Comparison of ENCODE assay signal across 11 mouse cellular contexts in the genomic region with DNA sequence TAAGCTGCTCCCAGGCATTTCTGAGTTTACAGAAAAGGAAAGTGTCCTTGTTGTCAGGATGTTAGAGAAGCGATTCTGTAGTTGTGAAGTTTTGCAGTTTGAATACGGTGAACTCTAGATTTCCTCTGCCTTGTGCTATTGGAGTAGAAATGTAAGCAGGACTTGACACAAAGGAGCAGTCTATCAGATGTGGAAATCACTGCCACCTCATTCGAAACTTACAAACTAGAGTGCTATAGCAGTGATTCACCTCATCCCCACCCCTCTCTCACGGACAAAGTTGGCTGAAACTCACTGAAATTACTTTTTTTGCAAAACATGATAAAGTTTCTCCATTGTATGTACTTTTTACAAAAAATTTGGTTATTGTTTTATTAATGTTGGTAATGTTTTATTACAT. TPM values are rescaled to one million over a fixed set of nuclear protein-coding genes. Genes with fewer than 3 reads are reported as not detected.
DNase-seq lines count a peak whose midpoint lies in the region; ATAC-seq and TF ChIP-seq lines count a peak whose summit lies in the region.
"Had no signal": no experiment of that assay in that cellular context is flagged by ENCODE, and none has a peak within 500 bp of the region (broad histone marks: within the 10 kb centered on the region; RNA-seq: fewer than 3 reads in every experiment).

No protein-coding gene starts in this region.

- no peak for ATAC-seq in kidney, embryonic 14.5 days (ENCODE audit: low FRiP score, low TSS enrichment)
- no peak for ATAC-seq in embryonic facial prominence, embryonic 13.5 days (ENCODE audit: insufficient number of reproducible peaks, insufficient read depth, low FRiP score, low TSS enrichment, low read depth)
- ATAC-seq: Patski had no signal

- H3K27me3 ChIP-seq in kidney, embryonic 14.5 days (ENCODE audit: control insufficient read depth, insufficient read depth, low read length) = no peaks in the 10 kb centered on the region
- no peaks in the 10 kb centered on the region for H3K27me3 ChIP-seq in kidney, adult 2 months (replicated peaks; ENCODE audit: control insufficient read depth, insufficient read depth, low read length)
- peaks cover 4% of the 10 kb centered on the region; the same call in 1 of the 2 replicates for H3K27me3 ChIP-seq in embryonic facial prominence, embryonic 13.5 days
- no peaks in the 10 kb centered on the region for H3K27me3 ChIP-seq in limb, embryonic 10.5 days (ENCODE audit: low read depth, poor library complexity, severe bottlenecking)
- no peaks in the 10 kb centered on the region for H3K27me3 ChIP-seq in myocyte (ENCODE audit: control insufficient read depth, insufficient read depth, insufficient read length)
- H3K27me3 ChIP-seq: Patski had no signal

- no peaks in the 10 kb centered on the region for H3K36me3 ChIP-seq in kidney, embryonic 14.5 days (ENCODE audit: control insufficient read depth, insufficient read depth, low read length)
- no peaks in the 10 kb centered on the region for H3K36me3 ChIP-seq in kidney, adult 2 months (ENCODE audit: control insufficient read depth, insufficient read depth, low read length)
- H3K36me3 ChIP-seq in embryonic facial prominence, embryonic 13.5 days = 0 out of 2 replicates have a peak, but pooled peaks cover 4% of the 10 kb centered on the region
- H3K36me3 ChIP-seq in limb, embryonic 10.5 days = no peaks in the 10 kb centered on the region
- no peaks in the 10 kb centered on the region for H3K36me3 ChIP-seq in myocyte (ENCODE audit: control insufficient read depth, insufficient read depth)

- peaks cover 15% of the 10 kb centered on the region for H3K4me1 ChIP-seq in kidney, embryonic 14.5 days (ENCODE audit: control insufficient read depth, insufficient read depth, low read length)
- H3K4me1 ChIP-seq in kidney, adult 2 months (ENCODE audit: control insufficient read depth, insufficient read depth, low read length) = peaks cover 18% of the 10 kb centered on the region
- peaks cover 12% of the 10 kb centered on the region for H3K4me1 ChIP-seq in embryonic facial prominence, embryonic 13.5 days
- peaks cover 17% of the 10 kb centered on the region for H3K4me1 ChIP-seq in limb, embryonic 10.5 days

- TF ChIP-seq POLR2A in kidney, adult 2 months (IDR thresholded peaks at IDR 0.05; ENCODE audit: low read depth, low read length) = no peak
- no peak for TF ChIP-seq POLR2A in myocyte (IDR thresholded peaks at IDR 0.05; ENCODE audit: insufficient read length, low read depth)

- WGBS in kidney, embryonic 14.5 days = 86% methylated on average over 4 of the region's 4 CpGs
- WGBS in kidney, adult 2 months = 75% methylated on average over 4 of the region's 4 CpGs
- 79% methylated on average over 4 of the region's 4 CpGs for WGBS in embryonic facial prominence, embryonic 13.5 days
- 84% methylated on average over 4 of the region's 4 CpGs for WGBS in limb, embryonic 10.5 days

- TF ChIP-seq CTCF in kidney, adult 2 months (conservative IDR thresholded peaks at IDR 0.05; ENCODE audit: insufficient read depth, insufficient read length, low read depth, low read length) = no peak

- H3K79me2 ChIP-seq in myocyte (ENCODE audit: control insufficient read depth, insufficient read depth) = peaks cover 63% of the 10 kb centered on the region

- H3K4me2 ChIP-seq in kidney, embryonic 14.5 days (replicated peaks; ENCODE audit: low read depth, low read length) = peak overlapping the region; percentile 46; the same call in 1 of the 2 replicates
- peak overlapping the region; percentile 90 for H3K4me2 ChIP-seq in embryonic facial prominence, embryonic 13.5 days
- H3K4me2 ChIP-seq in myocyte (ENCODE audit: low read depth) = peak overlapping the region; percentile 98

- no peak overlapping the region for H3K27ac ChIP-seq in kidney, embryonic 14.5 days (ENCODE audit: low read depth, low read length)
- H3K27ac ChIP-seq in kidney, adult 2 months (ENCODE audit: insufficient read depth, low read depth, low read length) = no peak overlapping the region
- H3K27ac ChIP-seq in embryonic facial prominence, embryonic 13.5 days = no peak overlapping the region
- no peak overlapping the region for H3K27ac ChIP-seq in limb, embryonic 10.5 days

- no peak overlapping the region for H3ac ChIP-seq in myocyte (ENCODE audit: control insufficient read depth, insufficient read length)

- no peak overlapping the region for H3K9ac ChIP-seq in kidney, embryonic 14.5 days (ENCODE audit: low read depth, low read length)
- no peak overlapping the region for H3K9ac ChIP-seq in embryonic facial prominence, embryonic 13.5 days

- no peak overlapping the region; the same call in 1 of the 2 replicates for H3K4me3 ChIP-seq in kidney, embryonic 14.5 days (ENCODE audit: low read length)
- no peak overlapping the region for H3K4me3 ChIP-seq in kidney, adult 2 months (ENCODE audit: insufficient read depth, low read depth, low read length)
- peak overlapping the region; percentile 95 for H3K4me3 ChIP-seq in embryonic facial prominence, embryonic 13.5 days
- peak overlapping the region; percentile 71; the same call in 1 of the 2 replicates for H3K4me3 ChIP-seq in limb, embryonic 10.5 days
- peak overlapping the region; percentile 96 for H3K4me3 ChIP-seq in myocyte

- DNase-seq in kidney, adult 2 months = no peak
- DNase-seq in limb, embryonic 10.5 days (ENCODE audit: low spot score) = no peak
- no peak for DNase-seq in retina, embryonic 14.5 days (ENCODE audit: low spot score)
- no peak for DNase-seq in gastrocnemius, postnatal 10 days
- no peak for DNase-seq in left cerebral cortex, adult 9 months (ENCODE audit: low spot score in 2 of 2)
- DNase-seq: cerebellum, postnatal 10 days; heart, postnatal 4 days had no signal

- H3K9me3 ChIP-seq in kidney, embryonic 14.5 days (ENCODE audit: control insufficient read depth, low read length) = no peaks in the 10 kb centered on the region
- no peaks in the 10 kb centered on the region for H3K9me3 ChIP-seq in embryonic facial prominence, embryonic 13.5 days
- no peaks in the 10 kb centered on the region for H3K9me3 ChIP-seq in limb, embryonic 10.5 days (replicated peaks)

TF ChIP-seq in myocyte, 11 proteins besides CTCF, POLR2A, EP300 and RAD21:
- no peak for TF ChIP-seq CEBPB (IDR thresholded peaks at IDR 0.05; ENCODE audit: insufficient read depth, poor library complexity, severe bottlenecking)
- TF ChIP-seq TCF12 (IDR thresholded peaks at IDR 0.05; ENCODE audit: insufficient read depth, poor library complexity, severe bottlenecking) = no peak
- no peak for TF ChIP-seq MYOD1 (IDR thresholded peaks at IDR 0.05; ENCODE audit: control insufficient read depth in 1 of 3, insufficient read length in 2 of 3, low read depth in 2 of 3)
- TF ChIP-seq REST (IDR thresholded peaks at IDR 0.05; ENCODE audit: insufficient read depth, insufficient read length) = no peak
- TF ChIP-seq TCF3 (IDR thresholded peaks at IDR 0.05; ENCODE audit: insufficient read length, low read depth) = no peak
- no peak for TF ChIP-seq USF1 (IDR thresholded peaks at IDR 0.05; ENCODE audit: low read depth)
- no peak for TF ChIP-seq MYOG (IDR thresholded peaks at IDR 0.05; ENCODE audit: control insufficient read depth in 1 of 3, insufficient read depth in 1 of 3, insufficient read length in 2 of 3, low read depth in 2 of 3)
- TF ChIP-seq POLR2AphosphoS2 (IDR thresholded peaks at IDR 0.05; ENCODE audit: insufficient read length, low read depth) = no peak
- no peak for TF ChIP-seq E2F4 (IDR thresholded peaks at IDR 0.05; ENCODE audit: insufficient read depth)
- no peak for TF ChIP-seq MAX (IDR thresholded peaks at IDR 0.05; ENCODE audit: low read depth)
- TF ChIP-seq SRF (IDR thresholded peaks at IDR 0.05; ENCODE audit: control insufficient read depth, insufficient read length, low read depth) = no peak
TF ChIP-seq in myocyte: peak in this region for 0.

RNA-seq across cellular contexts. Expression of gene Sar1b, which starts 1.3 kb away (rescaled TPM):
- 116 and 133 TPM in 2 replicates for polyA plus RNA-seq in kidney, embryonic 14.5 days (2014; fragmentation: Nextera tagmentation; extraction: Ambion mirVana)
- 47.1 and 62.2 TPM in 2 replicates for polyA plus RNA-seq in kidney, adult 2 months (2012; rRNA removed)
- polyA plus RNA-seq in embryonic facial prominence, embryonic 13.5 days (2015; fragmentation: Nextera tagmentation; extraction: Ambion mirVana) = 89.3 and 96.5 TPM in 2 replicates
- 96.8 and 106 TPM in 2 replicates for polyA plus RNA-seq in limb, embryonic 10.5 days (2016; fragmentation: Nextera tagmentation; extraction: Ambion mirVana)
- 61.7 TPM for polyA plus RNA-seq in myocyte (2012; fragmentation: generic; extraction: Trizol)
- 100 to 1,000 TPM; 119 to 133 TPM for total RNA-seq in gastrocnemius, postnatal 10 days (2021)

RNA-seq across cellular contexts. Expression of gene Sec24a, which starts 1.4 kb away (rescaled TPM):
- polyA plus RNA-seq in kidney, embryonic 14.5 days (2014; fragmentation: Nextera tagmentation; extraction: Ambion mirVana) = 12.4 and 18.3 TPM in 2 replicates
- polyA plus RNA-seq in kidney, adult 2 months (2012; rRNA removed) = 14.7 and 14.8 TPM in 2 replicates
- 15.3 and 18.3 TPM in 2 replicates for polyA plus RNA-seq in embryonic facial prominence, embryonic 13.5 days (2015; fragmentation: Nextera tagmentation; extraction: Ambion mirVana)
- 10.4 and 13.4 TPM in 2 replicates for polyA plus RNA-seq in limb, embryonic 10.5 days (2016; fragmentation: Nextera tagmentation; extraction: Ambion mirVana)
- 6.9 TPM for polyA plus RNA-seq in myocyte (2012; fragmentation: generic; extraction: Trizol)
- 10 to 100 TPM; 21.7 to 24.0 TPM for total RNA-seq in gastrocnemius, postnatal 10 days (2021)

Comparison
In these comparisons a context has a peak if more than half of its experiments do, and no peak if none do; other contexts are left out.
1. H3K4me2 ChIP-seq: peak in every context shown above with its lines; median percentile 98 in myocyte; 90 in embryonic facial prominence, embryonic 13.5 days; 46 in kidney, embryonic 14.5 days.
2. H3K4me3 ChIP-seq: peak in embryonic facial prominence, embryonic 13.5 days (single experiment), limb, embryonic 10.5 days (single experiment) and myocyte (single experiment); none in kidney, embryonic 14.5 days (single experiment) and kidney, adult 2 months (single experiment).